Mouse (Mus musculus) kidney, postnatal 25 days (tissue): ENCODE results near the gene Mymx.

ENCODE experiments used
- DNase-seq, 2 experiments: peaks; one replicate each; pipeline ENCODE4 v3.0.0; 2021; ENCODE audit warnings: mixed read lengths in 2 of 2

The Mymx gene

DNA sequence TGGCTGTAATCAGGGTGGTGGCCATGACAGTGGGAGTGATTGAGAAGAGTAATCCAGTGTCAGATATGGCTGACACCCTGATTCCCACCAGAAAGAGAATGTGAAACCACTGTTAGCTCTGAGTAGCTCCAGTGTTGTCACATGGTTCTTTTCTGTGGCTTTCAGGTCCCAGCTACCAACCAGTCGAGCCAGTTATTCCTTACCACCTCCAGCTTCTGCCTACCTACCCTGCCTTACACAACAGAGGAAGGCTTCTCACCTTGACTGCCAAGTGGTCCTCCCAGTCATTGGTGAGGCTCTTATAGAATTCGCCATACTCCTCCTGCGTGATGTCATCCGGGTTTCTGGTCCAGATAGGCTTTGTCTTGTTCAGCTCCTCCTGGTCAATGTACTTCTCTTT is 31.9 kb downstream of the Mymx start:
- no peak for DNase-seq

DNA sequence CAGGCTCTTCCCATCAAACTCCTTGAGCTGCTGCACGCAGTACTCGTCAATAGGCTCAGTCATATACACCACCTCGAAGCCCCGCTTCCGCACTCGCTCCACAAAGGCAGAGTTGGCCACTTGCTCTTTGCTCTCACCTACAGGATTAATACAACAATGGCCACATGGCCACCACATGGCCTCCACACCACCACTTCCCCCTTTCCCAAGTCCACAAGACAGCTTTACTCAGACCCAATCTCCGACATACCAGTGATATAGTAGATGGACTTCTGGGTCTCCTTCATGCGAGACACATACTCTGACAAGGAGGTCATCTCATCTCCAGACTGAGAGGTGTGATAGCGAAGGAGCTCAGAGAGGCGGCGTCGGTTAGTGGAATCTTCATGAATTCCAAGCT is 32.9 kb downstream of the Mymx start:
- no peak for DNase-seq

DNA sequence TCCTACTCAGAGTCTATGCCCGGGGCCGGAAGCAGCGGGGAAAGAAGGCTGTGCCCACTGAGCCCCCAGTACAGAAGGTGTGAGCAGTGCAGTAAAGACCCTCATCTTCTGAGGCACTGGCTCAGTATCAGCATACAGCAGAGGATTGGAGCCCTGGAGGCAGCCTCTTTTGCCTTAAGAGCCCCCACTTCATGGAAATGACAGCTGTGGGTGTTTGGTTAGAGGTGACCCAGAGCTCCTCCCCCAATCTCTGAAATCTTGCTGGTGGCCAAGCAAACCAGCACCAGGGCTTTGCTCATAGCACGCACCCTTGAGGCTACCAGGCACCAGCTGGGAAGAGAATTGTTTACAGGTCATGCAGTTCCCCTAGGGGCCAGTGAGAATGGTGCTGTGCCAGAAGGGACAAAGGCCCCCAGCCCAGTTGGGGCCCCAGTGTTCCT is 34.7 kb downstream of the Mymx start:
- DNase-seq: no peak

DNA sequence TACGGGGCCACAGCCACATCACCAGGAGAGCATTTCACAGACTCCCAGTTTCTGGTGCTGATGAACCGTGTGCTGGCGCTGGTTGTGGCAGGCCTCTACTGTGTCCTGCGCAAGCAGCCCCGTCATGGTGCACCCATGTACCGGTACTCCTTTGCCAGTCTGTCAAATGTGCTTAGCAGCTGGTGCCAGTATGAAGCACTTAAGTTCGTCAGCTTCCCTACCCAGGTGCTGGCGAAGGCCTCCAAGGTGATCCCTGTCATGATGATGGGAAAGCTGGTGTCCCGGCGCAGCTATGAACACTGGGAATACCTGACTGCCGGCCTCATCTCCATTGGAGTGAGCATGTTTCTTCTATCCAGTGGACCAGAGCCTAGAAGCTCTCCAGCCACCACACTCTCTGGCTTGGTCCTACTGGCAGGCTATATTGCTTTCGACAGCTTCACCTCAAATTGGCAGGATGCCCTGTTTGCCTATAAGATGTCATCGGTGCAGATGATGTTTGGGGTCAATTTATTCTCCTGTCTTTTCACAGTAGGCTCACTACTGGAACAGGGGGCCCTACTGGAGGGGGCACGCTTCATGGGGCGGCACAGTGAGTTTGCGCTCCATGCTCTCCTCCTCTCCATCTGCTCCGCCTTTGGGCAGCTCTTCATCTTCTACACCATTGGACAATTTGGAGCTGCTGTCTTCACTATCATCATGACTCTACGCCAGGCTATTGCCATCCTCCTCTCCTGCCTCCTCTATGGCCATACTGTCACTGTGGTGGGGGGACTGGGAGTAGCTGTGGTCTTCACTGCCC is 35.3 kb downstream of the Mymx start:
- no peak for DNase-seq

DNA sequence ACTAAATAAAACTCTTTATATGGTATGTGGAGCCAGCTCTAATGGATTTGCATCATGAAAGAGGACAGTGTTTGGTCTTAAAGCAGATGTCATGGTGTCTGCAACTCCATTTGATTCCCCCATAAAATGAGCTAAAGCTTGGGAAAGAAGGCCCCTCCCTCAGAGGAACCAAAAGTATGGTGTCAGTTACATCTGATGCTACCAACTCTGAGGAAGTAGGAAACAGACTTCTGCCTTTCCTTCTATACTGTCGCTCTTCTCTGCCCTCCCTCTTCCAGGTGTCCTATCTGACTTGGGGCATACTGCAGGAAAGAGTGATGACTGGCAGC is 35.9 kb downstream of the Mymx start:
- DNase-seq: no peak

DNA sequence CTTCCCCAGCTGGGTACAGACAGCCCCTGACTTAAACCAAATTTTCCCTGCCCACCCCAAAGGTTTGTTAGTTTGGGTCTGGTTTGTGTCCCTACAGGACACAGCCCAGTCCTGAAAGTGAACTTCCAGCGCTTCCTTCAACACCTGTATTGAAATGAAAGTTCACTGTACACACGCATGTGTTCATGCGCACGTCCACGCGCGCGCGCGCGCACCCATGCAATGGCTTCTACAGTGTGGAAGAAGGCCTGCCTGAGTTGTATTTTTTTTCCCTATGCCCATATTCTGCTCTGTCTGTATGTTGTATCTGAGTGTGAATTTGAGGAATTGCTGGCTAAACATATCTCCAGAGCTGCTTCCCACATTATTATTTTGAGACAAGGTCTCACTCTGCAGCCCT is 36.8 kb downstream of the Mymx start:
- DNase-seq: no peak

DNA sequence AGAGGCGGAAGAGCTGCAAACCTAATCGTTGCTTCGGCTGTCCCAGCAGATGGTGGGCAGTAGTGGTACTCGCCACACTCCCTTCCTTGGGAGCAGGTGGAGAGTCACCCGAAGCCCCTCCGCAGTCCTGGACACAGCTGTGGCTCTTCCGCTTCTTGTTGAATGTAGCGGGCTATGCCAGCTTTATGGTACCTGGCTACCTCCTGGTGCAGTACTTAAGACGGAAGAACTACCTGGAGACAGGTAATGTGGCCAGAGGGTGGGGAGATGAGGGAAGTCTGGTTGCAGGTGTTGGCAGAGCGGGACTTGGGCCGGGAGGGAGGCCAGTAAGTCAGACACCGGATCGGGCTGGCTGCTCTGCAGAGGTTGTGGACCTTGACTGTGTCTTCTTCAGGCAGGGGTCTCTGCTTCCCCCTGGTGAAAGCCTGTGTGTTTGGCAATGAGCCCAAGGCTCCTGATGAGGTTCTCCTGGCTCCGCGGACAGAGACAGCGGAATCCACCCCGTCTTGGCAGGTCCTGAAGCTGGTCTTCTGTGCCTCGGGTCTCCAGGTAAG is 37.3 kb downstream of the Mymx start:
- peak in 1 of 2 experiments; percentile 60 for DNase-seq

DNA sequence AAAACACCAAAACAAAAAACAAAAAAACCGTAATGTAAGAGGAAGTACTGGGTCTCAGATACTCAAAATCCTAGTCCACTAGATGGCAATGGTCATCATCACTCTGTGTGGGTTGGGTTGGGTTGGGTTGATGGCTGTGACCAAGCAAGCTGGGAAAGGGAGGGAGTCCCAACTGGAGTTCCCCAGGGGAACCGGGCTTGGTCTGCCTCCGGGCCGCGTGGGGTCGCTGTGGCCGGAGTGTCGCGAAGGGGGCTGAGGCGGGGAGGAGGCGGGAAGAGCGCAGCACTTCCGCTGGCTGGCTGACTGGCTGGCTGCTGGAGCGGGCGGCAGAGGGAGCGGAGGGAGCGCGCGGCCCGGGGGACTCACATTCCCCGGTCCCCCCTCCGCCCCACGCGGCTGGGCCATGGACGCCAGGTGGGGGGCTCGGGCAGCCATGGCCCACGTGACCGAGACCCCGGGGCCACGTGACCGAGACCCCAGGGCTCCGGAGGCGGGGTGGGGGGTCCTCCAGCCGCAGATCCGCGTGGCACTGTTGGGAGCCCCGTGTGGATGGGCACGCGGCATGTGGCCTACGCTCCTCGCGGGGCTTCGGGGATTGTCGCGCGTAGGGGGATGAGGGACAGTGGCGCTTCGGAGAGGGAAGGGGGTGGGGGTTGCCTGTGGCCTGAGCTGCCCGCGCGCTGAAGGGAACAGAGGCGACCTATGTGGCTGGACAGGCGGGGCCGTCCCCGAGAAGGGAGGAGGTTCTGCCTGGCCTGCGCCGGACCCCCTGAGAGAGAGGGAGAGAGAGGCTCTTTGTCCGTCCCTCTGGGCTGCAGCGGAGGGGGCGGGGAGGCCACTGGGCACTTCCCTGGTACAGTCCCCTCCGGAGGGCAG is 38.0 kb downstream of the Mymx start, which contains the start of gene Slc35b2:
TSS of gene Slc35b2 (plus strand) at position 220 of the 876 bp plus-strand sequence.
- peak; percentile 92 to 96 for DNase-seq

DNA sequence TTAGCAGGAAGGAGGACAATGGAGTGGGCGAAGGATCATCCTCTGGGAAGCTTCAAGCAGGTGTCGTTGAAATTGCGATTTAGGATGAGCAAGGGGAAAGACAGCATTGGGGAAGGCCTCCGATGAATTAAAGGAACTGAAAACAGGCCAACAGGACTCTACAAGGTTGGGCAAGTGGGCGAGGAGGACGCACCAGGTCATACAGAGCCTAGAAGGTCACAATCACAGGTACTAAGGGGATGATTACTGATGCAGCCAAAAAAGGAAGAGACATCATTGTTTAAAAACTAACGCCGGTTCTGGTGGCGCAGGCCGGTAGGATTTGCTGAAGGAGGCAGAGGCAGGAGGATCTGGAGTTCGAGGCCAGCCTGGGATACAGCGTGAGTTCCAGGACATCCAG is 38.7 kb downstream of the Mymx start:
- DNase-seq: no peak

DNA sequence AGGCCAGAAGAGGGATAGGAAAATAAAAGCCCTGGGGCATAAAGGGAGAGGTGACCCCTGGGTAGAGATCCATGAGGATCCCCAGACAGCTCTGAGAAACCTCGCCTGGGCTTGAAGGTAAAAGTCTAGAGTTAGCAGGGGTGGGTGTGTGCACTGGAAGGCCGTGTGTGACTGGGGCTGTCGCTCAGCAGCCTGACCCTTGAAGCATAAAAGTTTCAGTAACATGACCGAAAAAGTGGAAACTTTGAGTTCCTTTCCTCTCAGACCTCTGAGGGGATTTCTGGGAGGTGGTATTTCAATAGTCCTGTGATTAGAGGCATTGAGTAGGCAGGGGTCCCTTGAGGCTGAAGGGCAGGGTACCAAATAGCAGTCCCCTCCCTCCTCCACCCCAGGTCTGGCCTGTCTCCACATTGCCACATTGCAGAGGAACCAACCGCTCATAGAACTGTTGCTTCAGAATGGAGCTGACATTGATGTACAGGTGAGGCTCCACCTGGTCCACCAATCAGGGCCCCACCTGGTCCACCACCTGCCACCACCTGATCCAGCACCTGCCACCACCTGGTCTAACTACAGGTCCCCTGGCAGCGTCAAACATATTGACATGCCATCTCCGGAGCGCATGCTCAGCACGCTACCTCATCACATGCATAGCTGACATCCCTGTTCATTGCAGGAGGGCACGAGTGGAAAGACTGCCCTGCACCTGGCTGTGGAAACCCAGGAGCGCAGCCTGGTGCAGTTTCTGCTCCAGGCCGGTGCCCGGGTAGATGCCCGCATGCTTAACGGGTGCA is 42.0 kb downstream of the Mymx start:
- no peak for DNase-seq

DNA sequence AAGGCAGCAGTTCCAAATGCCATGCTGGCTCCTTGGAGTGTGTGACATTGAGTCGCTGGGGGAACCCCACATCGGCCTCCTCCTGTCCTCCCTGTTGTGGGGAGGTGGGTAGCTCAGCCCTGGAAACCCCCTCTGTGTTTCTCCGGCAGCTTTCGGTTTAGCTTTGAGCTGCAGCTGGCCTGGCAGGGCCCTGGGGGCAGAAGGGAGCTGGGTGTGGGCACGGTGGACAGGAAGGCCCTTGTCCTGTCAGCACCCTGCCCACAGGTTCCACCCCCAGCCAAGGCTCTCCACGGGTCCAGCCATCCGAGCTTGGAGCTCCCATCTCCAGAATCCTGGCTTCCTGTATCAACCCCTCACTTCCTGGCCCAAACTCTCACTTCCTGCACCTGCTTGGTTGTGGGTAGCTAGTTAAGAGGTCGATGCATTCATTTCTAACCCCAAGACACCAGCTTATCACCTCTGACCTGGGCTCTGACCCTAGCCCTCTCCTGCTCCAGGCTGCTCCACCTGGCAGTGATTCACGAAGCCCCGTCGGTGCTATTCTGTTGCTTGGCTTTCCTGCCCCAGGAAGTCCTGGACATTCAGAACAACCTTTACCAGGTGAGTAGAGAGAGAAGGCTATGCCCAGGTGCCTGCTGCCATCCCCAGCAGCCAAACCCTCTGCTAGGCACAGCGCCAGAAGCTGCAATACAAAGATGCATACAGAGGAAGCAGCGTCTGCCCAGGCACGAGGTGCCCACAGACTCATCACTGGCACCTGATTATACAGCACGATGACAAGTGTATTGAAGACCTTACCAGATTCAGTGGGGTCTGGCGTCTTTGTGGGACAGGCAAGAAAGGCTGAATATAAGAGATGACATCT is 43.7 kb downstream of the Mymx start:
- DNase-seq: no peak

DNA sequence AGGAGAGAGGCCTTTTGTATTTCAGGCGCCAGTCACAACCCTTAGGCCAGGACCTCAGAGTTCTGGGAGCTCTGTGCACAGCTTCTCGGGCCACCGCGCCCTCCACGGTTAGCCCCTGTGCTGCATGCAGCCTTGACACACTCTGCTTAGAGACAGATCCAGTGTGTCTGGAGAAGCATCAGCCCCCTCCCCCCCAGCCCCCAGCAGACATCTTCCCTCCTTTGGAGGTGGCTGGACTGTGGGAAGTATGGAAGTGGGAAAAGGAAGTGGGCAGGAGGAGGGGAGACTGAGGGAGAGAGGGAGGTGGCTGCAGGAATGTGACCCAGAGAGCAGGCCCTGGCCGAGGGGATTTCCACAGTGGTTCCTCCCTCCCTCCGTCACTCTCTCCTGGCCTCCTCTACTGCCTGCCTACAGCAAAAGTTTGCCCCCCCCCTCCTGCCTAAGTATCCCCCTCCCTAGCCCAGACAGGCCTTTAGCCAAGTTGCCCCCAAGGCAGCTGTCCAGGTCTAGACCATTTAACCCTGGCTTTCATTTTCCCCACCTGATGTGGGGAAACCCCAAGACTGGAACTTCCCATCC is 44.6 kb downstream of the Mymx start:
- DNase-seq: no peak

DNA sequence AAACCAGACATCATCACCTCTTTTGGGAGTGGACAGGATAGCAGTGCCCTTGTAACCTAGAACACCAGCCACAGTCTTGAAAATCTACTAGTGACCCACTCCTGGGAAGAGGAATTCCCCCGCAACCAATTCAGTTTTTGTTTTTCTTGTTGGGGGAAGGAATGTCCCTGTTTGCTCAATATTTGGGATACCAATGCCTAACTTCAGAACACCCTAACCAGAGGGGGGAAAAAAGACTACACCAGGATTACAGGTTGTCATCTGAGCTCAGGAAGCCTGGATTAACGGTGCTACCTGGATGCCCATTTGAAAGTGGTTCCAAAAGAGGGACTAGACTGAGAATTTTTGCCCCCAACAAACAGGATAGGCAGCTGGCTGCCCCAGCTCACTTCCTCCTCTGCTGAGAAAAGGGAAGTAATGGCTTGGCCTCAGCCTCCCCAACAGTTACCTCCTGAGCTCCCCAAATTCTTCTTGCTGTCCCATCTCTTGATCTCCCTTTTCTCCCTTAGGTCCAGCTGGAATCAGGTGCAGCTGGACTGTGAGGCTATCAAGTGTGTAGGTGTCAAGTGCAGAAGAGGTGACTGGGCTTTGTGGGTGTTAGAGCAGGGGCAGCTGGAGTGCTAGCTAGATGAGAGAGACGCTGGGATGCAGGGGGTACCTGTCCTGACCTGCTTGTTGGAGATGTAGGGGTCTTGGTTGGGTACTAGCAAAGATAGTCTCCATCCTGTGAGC is 45.2 kb downstream of the Mymx start:
- DNase-seq: no peak

DNA sequence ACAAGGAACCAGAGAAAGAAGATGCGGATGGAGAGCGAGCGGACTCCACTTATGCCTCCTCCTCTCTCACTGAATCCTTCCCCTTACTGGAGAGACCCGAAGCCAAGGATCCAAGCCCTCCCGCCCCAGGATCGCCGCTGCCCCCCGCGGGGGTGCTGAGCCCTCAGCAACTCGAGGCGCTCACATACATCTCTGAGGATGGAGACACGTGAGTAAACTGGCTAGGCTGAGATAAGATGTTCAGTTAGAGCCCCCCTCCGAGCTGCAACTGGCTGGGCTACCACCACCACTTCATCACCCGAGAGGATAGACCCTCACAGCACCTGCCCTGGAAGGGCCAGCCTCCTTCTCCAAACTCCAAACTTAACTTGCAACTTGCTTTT is 45.8 kb downstream of the Mymx start:
- DNase-seq: no peak

DNA sequence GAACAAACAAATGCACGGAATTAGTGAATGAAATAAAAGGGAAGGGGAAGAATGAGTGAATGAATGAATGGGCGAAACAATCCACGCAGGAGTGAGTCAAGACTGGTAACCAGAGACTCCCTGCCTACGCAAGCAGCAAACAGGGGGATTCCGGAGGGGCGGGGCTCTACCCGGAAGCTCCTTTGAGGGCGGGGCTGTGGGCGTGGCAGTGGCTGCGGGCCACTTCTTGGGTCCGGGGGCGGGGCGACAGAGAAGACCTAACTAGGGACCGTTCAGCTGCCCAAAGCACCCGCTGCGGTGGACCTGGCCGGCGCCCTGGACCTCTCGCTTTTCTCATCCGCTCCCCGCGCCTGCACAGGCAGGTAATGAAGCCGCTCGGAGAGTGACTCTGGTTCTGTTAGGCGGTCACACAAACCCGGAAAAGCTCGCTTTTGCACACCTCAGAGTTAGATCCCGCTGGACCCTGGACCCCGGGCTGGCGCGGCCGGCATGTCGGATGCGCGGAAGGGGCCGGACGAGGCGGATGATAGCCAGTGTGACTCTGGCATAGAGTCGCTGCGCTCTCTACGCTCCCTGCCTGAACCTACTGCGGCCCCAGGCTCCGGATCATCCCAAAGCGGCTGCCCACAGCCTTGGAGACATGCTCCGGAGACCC is 46.3 kb downstream of the Mymx start, which contains the start of gene Nfkbie:
TSS of gene Nfkbie (plus strand) at position 252 of the 655 bp plus-strand sequence.
- DNase-seq: peak; percentile 97 to 99

DNA sequence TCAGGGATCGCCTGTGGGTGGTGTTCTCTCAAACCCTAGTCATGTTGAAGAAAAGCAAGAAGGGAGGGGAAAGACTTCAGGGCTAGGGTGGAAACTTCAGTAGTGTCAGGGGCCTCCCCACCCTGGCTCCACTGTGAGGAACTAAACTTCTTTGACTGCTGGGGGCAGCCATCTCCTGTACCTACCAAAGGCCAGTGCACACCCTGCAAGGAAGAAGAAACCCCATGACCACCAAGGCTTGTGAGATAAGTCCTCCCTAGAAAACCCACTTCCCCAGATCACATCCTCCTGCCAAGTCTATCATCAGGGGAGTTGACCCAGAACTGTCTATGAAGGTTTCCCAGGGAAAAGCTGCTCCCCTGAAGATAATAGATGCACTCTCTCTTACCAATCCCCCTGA is 47.5 kb downstream of the Mymx start:
- DNase-seq: no peak

DNA sequence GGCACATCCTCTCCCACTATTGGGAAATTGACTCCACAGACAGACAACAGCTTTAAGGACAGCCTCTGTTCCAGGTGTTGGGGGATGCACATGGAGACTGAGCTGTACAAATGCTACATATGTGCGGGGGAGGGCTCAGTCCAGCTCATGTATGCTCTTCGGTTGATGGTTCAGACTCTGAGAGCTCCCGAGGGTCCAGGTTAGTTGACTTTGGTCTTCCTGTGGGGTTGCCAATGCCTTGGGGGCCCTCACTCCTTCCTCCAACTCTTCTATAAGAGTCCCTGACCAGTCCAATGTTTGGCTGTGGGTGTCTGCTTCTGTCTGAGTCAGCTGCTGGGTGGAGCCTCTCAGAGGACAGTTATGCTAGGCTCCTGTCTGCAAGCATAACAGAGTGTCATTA is 48.8 kb downstream of the Mymx start:
- DNase-seq: no peak

DNA sequence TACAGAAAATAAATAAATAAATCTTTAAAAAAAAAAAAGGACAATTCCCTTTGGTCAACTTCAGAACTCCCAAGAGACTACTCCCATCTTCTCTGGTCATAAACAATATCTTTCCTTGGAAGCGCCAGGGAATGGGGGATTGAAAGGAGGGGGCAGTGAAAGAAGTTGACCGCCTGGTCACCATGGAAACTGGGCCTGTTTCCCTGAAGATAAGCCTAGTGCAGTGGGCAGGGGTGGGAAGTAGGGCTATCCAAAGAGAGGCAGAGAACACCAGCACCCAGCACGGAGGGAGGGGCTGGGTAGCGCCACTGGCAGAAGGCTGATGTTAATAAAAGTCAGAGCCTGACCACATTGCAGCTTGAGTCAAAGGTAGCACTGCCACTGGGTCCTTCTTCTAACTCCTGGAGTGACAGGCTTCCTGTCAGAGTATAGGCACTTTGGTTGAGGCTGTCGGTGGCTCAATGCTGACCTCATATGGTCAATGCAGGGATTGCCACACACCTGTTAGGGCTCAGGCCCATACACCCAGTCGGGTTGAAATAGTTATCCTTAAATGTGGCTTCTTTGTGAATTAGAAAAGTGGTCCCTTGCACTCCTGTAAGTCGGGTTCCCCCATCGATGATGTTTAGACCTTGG is 50.0 kb downstream of the Mymx start:
- peak; percentile 71 to 85 for DNase-seq

DNA sequence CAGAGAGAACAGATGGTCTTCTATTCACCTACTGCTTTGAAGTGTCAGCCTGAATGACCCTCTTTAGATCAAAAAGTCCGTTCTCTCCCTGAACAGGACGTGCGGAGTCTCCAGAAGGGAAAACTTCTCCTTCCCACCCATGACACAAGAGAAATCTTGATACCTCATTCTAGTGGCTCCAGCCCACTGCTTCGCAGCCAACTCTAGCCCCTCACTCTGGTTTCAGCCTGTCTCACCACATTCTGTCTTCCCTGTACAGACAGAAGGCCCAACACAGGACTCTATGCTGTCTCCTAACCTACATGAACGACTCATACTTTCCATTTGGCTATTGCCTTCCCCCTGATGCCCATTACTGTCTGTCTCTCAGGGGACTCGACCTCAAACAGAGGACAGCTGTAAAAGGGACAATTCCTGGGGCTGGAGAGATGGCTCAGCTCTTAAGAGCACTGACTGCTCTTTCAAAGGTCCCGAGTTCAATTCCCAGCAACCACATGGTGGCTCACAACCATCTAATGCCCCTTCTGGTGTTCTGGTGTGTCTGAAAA is 50.6 kb downstream of the Mymx start:
- DNase-seq: no peak
